Mouse (Mus musculus): ENCODE measurements around the gene Ddn.

Gene Ddn

DNA sequence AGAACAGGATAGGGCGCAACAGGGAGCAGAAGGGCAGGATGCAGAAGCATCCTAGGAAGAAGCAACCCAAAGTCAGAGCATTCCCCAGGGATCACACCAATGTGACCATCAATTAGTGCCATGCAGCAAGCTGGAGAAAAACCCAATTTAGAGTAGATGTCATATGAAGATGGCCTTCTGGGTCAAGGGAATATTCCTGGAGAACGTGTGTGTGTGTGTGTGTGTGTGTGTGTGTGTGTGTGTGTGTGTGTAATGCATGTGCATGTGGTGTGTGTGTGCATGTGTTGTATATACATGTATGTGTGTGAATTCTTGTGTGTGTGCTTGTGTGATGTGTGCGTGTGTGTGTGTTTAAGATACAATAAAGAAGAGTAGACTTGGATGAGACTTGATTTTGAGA lies 10.4 kb downstream of the Ddn start:
- in situ Hi-C loops (cut with MboI, MseI) = loop anchor here (5.0 kb wide), 1 partner anchor 92 kb away; the partner anchor contains the start of gene Ccdc65

DNA sequence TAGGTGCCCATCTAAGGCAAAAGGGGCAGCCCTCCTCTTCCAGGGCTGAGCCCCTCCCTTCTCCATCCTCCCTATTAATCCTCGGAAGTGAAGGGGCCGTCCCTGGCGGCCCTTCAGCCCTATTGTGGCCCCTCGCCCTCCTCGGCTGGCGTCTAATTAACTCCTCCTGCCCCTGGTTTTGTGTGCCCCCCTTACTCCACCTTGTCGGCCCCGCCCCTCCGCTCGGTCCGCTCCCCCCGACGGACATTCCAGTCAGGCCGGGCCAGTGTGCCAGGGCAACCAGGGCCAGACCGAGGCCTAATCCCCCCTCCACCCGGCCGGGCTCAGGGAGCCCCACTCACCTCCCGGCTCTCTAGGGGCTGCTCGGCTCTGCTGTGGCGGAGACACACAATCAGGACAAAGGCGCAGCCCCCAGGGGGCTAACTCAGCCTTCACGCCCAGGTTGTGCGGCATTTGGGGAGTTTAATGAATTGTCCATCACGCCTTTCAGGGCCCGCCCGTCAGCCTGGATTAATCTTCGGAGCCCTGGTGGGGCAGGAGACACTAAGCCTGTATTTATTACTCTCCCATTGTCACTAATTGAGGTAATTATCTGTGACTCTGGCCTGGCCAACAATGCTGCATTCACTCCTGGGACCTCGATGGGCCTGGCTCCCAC lies 11.3 kb downstream of the Ddn start:
- in situ Hi-C loops (cut with MboI, MseI) = loop anchor here (5.0 kb wide), 1 partner anchor 91 kb away; the partner anchor contains the start of gene Ccdc65

DNA sequence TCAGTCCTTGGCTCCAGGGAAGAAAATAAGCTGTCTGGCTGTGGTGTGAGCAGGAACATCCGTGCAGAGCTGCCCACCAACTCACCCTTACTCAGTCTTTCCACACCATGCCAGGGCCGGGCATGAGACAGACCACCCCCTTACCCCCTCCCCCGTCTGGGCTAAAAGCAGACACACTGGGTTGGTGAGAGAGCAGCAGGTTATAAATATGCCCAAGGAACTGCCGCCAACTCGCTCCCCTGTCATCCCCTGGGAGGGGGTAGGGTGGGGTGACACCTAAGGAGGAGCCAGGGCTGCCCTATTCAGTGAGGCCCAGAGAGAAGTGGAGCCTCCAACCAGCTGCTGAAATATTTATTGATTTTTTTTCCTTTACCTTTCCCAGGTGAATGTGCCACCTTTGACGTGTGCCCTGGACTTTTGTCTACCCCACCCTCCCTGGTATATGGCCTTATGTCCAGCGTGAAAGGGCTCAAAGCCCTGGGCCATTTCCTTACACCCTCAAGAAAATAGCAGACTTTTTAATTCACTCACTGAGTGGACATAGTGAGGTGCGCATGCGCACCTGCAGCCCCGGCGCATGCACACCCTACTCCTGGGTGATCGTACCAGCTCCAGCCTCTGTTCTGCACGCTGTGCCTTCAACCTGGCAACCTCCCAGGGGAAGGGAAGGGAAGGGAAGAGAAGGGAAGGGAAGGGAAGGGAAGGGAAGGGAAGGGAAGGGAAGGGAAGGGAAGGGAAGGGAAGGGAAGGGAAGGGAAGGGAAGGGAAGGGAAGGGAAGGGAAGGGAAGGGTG lies 12.3 kb downstream of the Ddn start:
- in situ Hi-C loops (cut with MboI, MseI) = loop anchor here (5.0 kb wide), 1 partner anchor 90 kb away; the partner anchor contains the start of gene Ccdc65

DNA sequence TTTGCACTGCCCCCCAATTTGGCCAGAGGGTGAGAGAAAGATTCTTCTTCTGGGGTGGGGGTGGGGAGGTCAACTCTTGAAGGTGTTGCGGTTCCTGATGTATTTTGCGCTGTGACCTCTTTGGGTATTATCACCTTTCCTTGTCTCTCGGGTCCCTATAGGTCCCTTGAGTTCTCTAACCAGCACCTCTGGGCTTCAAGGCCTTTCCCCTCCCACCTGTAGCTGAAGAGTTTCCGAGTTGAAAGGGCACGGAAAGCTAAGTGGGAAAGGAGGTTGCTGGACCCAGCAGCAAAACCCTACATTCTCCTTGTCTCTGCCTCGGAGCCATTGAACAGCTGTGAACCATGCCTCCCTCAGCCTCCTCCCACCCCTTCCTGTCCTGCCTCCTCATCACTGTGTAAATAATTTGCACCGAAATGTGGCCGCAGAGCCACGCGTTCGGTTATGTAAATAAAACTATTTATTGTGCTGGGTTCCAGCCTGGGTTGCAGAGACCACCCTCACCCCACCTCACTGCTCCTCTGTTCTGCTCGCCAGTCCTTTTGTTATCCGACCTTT lies 16.1 kb downstream of the Ddn start:
- in situ Hi-C loops (cut with MboI, MseI) = no loop called here

DNA sequence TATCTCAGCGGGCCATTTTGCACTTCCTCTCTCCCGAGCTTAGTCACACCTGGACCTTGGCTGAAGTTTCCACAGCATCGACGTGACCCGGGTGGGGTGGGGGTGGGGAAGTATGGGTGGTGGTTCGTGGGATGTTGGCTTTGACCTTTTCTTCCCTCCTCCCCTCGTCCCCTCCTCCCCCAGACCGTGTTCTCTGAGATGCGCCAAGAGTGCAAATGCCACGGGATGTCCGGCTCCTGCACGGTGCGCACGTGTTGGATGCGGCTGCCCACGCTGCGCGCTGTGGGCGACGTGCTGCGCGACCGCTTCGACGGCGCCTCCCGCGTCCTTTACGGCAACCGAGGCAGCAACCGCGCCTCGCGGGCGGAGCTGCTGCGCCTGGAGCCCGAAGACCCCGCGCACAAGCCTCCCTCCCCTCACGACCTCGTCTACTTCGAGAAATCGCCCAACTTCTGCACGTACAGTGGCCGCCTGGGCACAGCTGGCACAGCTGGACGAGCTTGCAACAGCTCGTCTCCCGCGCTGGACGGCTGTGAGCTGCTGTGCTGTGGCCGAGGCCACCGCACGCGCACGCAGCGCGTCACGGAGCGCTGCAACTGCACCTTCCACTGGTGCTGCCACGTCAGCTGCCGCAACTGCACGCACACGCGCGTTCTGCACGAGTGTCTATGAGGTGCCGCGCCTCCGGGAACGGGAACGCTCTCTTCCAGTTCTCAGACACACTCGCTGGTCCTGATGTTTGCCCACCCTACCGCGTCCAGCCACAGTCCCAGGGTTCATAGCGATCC lies 16.9 kb downstream of the Ddn start:
- in situ Hi-C loops (cut with MboI, MseI) = no loop called here

DNA sequence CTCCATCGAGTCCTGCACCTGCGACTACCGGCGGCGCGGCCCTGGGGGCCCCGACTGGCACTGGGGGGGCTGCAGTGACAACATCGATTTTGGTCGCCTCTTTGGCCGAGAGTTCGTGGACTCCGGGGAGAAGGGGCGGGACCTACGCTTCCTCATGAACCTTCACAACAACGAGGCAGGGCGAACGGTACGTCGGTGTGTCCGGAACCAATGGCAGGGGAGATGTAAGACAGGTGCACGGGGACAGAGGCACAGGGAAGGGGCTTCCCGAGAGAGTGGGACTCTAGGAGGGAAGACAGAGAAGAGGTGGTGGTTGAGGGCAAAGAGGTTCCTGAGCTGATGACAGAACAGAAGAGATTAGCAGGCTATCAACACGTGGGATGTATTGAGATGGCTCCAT lies 17.5 kb downstream of the Ddn start:
- in situ Hi-C loops (cut with MboI, MseI) = no loop called here

GRCm38 (mm10) chr15:98791221-98791620 lies 18.1 kb downstream of the Ddn start:
- in situ Hi-C loops (cut with MboI, MseI) = no loop called here

DNA sequence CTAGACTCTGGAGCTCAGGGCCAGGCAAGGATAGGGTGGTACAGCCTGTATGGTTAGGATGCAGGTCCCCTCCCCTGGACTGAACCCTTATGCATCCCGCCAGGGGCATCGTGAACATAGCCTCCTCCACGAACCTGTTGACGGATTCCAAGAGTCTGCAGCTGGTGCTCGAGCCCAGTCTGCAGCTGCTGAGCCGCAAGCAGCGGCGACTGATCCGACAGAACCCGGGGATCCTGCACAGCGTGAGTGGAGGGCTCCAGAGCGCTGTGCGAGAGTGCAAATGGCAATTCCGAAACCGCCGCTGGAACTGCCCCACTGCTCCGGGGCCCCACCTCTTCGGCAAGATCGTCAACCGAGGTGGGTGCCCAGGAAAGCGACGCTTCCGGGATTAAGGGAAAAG lies 18.5 kb downstream of the Ddn start:
- in situ Hi-C loops (cut with MboI, MseI) = no loop called here

GRCm38 (mm10) chr15:98789661-98790535 lies 19.4 kb downstream of the Ddn start, which contains the start of gene Wnt1:
Gene Wnt1 (plus strand): TSS chr15:98789857.
- in situ Hi-C loops (cut with MboI, MseI) = no loop called here

- in situ Hi-C loops (cut with MboI, MseI) = no loop called here
These were observed 20.2 kb downstream of the Ddn start for GRCm38 (mm10) chr15:98788972-98789660.

- in situ Hi-C loops (cut with MboI, MseI) = no loop called here
These were observed 21.4 kb downstream of the Ddn start for GRCm38 (mm10) chr15:98787930-98788329.

GRCm38 (mm10) chr15:98785744-98786143 lies 23.5 kb downstream of the Ddn start:
- in situ Hi-C loops (cut with MboI, MseI) = no loop called here

DNA sequence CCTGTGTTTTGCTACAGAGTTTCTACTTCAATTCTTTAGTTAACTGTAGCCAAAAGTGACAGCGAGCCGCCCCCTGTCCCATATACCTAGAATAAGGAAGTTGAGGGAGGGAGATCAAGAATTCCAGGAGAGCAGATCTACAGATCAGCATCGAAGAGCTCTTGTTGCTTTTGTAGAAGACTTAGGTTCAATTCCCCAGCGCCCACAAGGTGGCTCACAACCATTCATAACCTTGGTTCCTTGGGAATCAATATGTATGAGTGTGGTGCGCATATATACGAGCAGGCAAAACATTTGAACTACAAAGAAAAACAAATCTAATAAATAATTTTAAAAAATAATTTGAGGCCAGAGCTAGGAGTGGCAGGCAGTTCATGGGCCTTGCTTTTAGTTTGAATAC lies 28.1 kb downstream of the Ddn start:
- in situ Hi-C loops (cut with MboI, MseI) = no loop called here

- in situ Hi-C loops (cut with MboI, MseI) = no loop called here
These were observed 28.7 kb downstream of the Ddn start for GRCm38 (mm10) chr15:98780573-98780972.

DNA sequence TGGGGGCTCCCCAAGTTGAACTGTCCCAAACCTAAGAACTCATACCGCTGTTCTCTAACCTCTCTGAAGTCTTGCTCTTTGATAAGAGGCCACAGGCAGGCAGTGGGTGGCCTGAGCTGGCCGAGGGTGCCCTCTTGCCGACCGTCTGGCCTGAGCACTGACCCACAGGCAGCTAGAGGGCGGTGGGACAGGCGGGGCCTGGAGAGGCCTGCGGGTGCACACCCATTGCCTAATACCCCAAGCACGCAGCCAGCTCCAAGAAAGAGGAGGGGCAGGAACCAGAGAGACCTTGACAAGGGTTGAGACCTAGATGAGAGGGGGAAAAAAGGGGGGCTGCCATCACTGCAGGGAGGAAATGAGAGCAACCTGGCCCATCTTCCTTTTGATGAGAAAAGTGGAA lies 29.2 kb downstream of the Ddn start:
- in situ Hi-C loops (cut with MboI, MseI) = no loop called here

DNA sequence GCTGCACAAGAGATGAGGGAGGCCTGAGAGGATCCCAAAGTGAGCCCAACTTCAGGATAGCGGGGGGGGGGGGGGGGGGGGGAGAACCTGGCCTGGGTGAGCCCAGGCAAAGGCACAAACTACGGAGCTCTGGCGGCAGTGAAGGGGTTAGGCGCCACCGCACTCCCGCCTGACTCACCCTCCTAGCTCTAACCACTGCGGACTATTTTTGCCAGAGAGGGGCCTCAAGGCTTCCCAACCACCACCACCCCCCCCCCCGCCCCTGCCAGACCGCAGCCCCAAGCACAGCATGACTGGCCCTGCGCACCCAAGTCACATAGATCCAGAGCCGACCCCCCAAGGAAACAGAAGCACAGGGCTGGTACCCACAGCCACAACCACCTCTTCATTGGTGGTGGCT lies 30.5 kb downstream of the Ddn start:
- in situ Hi-C loops (cut with MboI, MseI) = no loop called here

DNA sequence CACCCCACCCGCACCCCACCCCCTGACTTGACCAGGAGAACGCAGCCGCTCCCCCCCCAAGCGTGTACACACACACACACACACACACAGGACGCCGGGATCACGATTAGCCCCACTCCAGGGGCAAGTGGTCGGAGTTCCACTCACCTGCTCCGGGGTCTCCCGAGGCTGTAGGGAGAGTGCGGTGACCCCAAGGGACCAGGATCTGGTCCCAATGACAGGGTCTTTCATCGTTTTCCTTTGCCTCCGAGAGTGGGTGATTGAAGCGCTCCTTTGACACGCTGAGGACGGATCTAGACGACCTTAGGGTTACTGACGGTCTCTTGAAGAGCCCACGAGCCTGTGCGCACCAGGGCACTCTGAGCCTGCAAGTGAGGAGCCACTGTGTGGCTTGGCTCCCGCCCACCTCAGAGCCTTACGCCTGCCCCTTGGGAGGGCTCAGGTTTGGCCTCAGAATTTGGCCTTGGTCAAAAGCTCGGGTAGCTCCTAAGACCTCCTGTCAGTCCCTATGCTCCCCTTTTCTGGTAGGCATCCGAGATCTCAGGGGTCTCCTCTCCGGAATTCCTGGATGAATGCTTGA lies 31.0 kb downstream of the Ddn start:
- in situ Hi-C loops (cut with MboI, MseI) = no loop called here

- in situ Hi-C loops (cut with MboI, MseI) = no loop called here
These were observed 31.5 kb downstream of the Ddn start, which contains the start of gene Wnt10b for GRCm38 (mm10) chr15:98777762-98778161. Gene Wnt10b (minus strand): TSS chr15:98778150.

- in situ Hi-C loops (cut with MboI, MseI) = no loop called here
These were observed 32.2 kb downstream of the Ddn start for GRCm38 (mm10) chr15:98777005-98777616.

Data from regulatory T cell (primary cell).